ENCODE assay signal across 8 mouse cellular contexts in the genomic region with DNA sequence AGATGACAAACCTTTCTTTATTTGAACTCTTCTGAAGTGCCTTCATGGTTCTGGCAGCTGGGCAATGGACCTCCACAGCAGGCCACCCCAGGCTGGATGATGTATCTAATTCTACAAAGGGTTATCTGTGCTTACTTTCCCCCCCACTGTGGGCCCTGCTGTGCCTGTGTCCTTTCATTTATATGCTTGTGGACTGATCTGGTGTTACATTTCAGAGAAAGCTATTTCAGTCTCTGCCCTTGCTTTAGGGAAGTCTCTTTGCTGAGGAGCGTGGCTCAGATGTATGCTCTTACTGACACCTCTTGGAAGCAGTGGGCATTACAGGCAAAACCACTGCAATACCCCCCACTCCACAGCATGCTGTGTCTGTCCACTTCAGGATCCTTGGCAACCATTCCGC. TPM values are rescaled to one million over a fixed set of nuclear protein-coding genes. Genes with fewer than 3 reads are reported as not detected.
DNase-seq lines count a peak whose midpoint lies in the region; ATAC-seq and TF ChIP-seq lines count a peak whose summit lies in the region.

No protein-coding gene starts in this region.

- H3K9me3 ChIP-seq in midbrain, embryonic 10.5 days (replicated peaks) = 0 out of 2 replicates have a peak, but pooled peaks cover 3% of the 10 kb centered on the region
- no peaks in the 10 kb centered on the region for H3K9me3 ChIP-seq in midbrain, embryonic 13.5 days
- peaks cover 3% of the 10 kb centered on the region; the same call in 1 of the 2 replicates for H3K9me3 ChIP-seq in intestine, embryonic 16.5 days (ENCODE audit: control insufficient read depth, low read length)
- no peaks in the 10 kb centered on the region for H3K9me3 ChIP-seq in lung, postnatal 0 days (ENCODE audit: low read length)

- H3K27ac ChIP-seq in midbrain, embryonic 10.5 days (replicated peaks) = no peak overlapping the region
- no peak overlapping the region for H3K27ac ChIP-seq in midbrain, embryonic 13.5 days
- H3K27ac ChIP-seq in intestine, embryonic 16.5 days (ENCODE audit: low read length) = no peak overlapping the region
- no peak overlapping the region for H3K27ac ChIP-seq in lung, postnatal 0 days (ENCODE audit: low read length)

- no peaks in the 10 kb centered on the region for H3K4me1 ChIP-seq in midbrain, embryonic 10.5 days
- no peaks in the 10 kb centered on the region for H3K4me1 ChIP-seq in midbrain, embryonic 13.5 days (replicated peaks)
- H3K4me1 ChIP-seq in intestine, embryonic 16.5 days (ENCODE audit: control insufficient read depth, insufficient read depth, low read length) = no peaks in the 10 kb centered on the region
- H3K4me1 ChIP-seq in lung, postnatal 0 days (ENCODE audit: insufficient read depth, low read depth, low read length) = no peaks in the 10 kb centered on the region

- peak; percentile 61 for TF ChIP-seq CTCF in lung, postnatal 0 days (IDR thresholded peaks at IDR 0.05)

- ATAC-seq in midbrain, embryonic 13.5 days = no peak
- ATAC-seq in activated CD4-positive, CD25-positive, alpha-beta regulatory T cell, adult 4 months = peak; percentile 82
- peak; percentile 77 for ATAC-seq in intestine, embryonic 16.5 days
- ATAC-seq in lung, postnatal 0 days = no peak

- no peak overlapping the region for H3K4me2 ChIP-seq in midbrain, embryonic 13.5 days (replicated peaks)
- no peak overlapping the region for H3K4me2 ChIP-seq in intestine, embryonic 16.5 days (ENCODE audit: low read depth, low read length)
- H3K4me2 ChIP-seq in lung, postnatal 0 days (replicated peaks; ENCODE audit: low read depth, low read length) = no peak overlapping the region

- TF ChIP-seq EP300 in lung, postnatal 0 days (IDR thresholded peaks at IDR 0.05) = no peak

- no peak overlapping the region for H3K9ac ChIP-seq in midbrain, embryonic 13.5 days (replicated peaks)
- no peak overlapping the region for H3K9ac ChIP-seq in intestine, embryonic 16.5 days (ENCODE audit: low read depth, low read length)
- no peak overlapping the region for H3K9ac ChIP-seq in lung, postnatal 0 days (replicated peaks; ENCODE audit: low read depth)

- WGBS in midbrain, embryonic 10.5 days = 45% methylated on average over 2 of the region's 2 CpGs
- WGBS in midbrain, embryonic 13.5 days = 25% methylated on average over 2 of the region's 2 CpGs
- WGBS in intestine, embryonic 16.5 days = 38% methylated on average over 2 of the region's 2 CpGs
- WGBS in lung, postnatal 0 days = 32% methylated on average over 2 of the region's 2 CpGs

- H3K36me3 ChIP-seq in midbrain, embryonic 10.5 days = no peaks in the 10 kb centered on the region
- H3K36me3 ChIP-seq in midbrain, embryonic 13.5 days = no peaks in the 10 kb centered on the region
- no peaks in the 10 kb centered on the region for H3K36me3 ChIP-seq in intestine, embryonic 16.5 days (ENCODE audit: control insufficient read depth, insufficient read depth, low read length)
- no peaks in the 10 kb centered on the region for H3K36me3 ChIP-seq in lung, postnatal 0 days (ENCODE audit: insufficient read depth, low read length)

- DNase-seq in midbrain, embryonic 10.5 days (ENCODE audit: low spot score) = peak; percentile 24
- peak; percentile 27 for DNase-seq in gastrocnemius, postnatal 10 days
- DNase-seq in lung, postnatal 0 days (ENCODE audit: low spot score) = peak; percentile 34
- peak; percentile 14 to 59 for DNase-seq in spleen, postnatal 10 days (ENCODE audit: low spot score in 2 of 2)
- no peak for DNase-seq in testis, postnatal 10 days (ENCODE audit: low spot score)

- H3K4me3 ChIP-seq in midbrain, embryonic 10.5 days = no peak overlapping the region
- H3K4me3 ChIP-seq in midbrain, embryonic 13.5 days (replicated peaks) = no peak overlapping the region
- no peak overlapping the region for H3K4me3 ChIP-seq in intestine, embryonic 16.5 days (ENCODE audit: low read length)
- H3K4me3 ChIP-seq in lung, postnatal 0 days (ENCODE audit: low read depth, low read length) = no peak overlapping the region

- no peaks in the 10 kb centered on the region for H3K27me3 ChIP-seq in midbrain, embryonic 10.5 days (ENCODE audit: low read depth, poor library complexity, severe bottlenecking)
- no peaks in the 10 kb centered on the region for H3K27me3 ChIP-seq in midbrain, embryonic 13.5 days
- H3K27me3 ChIP-seq in intestine, embryonic 16.5 days (replicated peaks; ENCODE audit: control insufficient read depth, insufficient read depth, low read length) = no peaks in the 10 kb centered on the region
- H3K27me3 ChIP-seq in lung, postnatal 0 days (replicated peaks; ENCODE audit: insufficient read depth, low read length) = no peaks in the 10 kb centered on the region

RNA-seq across cellular contexts. Expression of gene Elavl1, which starts 44.9 kb away (rescaled TPM):
- 339 and 364 TPM in 2 replicates for polyA plus RNA-seq in midbrain, embryonic 10.5 days (2016; fragmentation: Nextera tagmentation; extraction: Ambion mirVana)
- 152 and 163 TPM in 2 replicates for polyA plus RNA-seq in midbrain, embryonic 13.5 days (2015; fragmentation: Nextera tagmentation; extraction: Ambion mirVana)
- polyA plus RNA-seq in activated CD4-positive, CD25-positive, alpha-beta regulatory T cell, adult 4 months (2017; shearing (Covaris generic)) = 10 to 100 TPM; 37.2 to 38.4 TPM
- total RNA-seq in gastrocnemius, postnatal 10 days (2021) = 10 to 100 TPM; 50.1 to 55.0 TPM
- polyA plus RNA-seq in intestine, embryonic 16.5 days (2015; fragmentation: Nextera tagmentation; extraction: Ambion mirVana) = 162 and 177 TPM in 2 replicates
- 90.9 and 110 TPM in 2 replicates for polyA plus RNA-seq in lung, postnatal 0 days (2015; fragmentation: Nextera tagmentation; extraction: Ambion mirVana)

RNA-seq across cellular contexts. Expression of gene Ccl25, which starts 45.1 kb away (rescaled TPM):
- polyA plus RNA-seq in midbrain, embryonic 10.5 days (2016; fragmentation: Nextera tagmentation; extraction: Ambion mirVana) = 23.2 and 24.5 TPM in 2 replicates
- polyA plus RNA-seq in midbrain, embryonic 13.5 days (2015; fragmentation: Nextera tagmentation; extraction: Ambion mirVana) = 20.0 and 23.2 TPM in 2 replicates
- 10 to 100 TPM in 1 of 2 experiments, 1 to 10 TPM in 1; 7.8 to 10.8 TPM for polyA plus RNA-seq in activated CD4-positive, CD25-positive, alpha-beta regulatory T cell, adult 4 months (2017; shearing (Covaris generic))
- 1 to 10 TPM; 8.0 to 8.3 TPM for total RNA-seq in gastrocnemius, postnatal 10 days (2021)
- polyA plus RNA-seq in intestine, embryonic 16.5 days (2015; fragmentation: Nextera tagmentation; extraction: Ambion mirVana) = 142 and 168 TPM in 2 replicates
- polyA plus RNA-seq in lung, postnatal 0 days (2015; fragmentation: Nextera tagmentation; extraction: Ambion mirVana) = 4.3 and 4.9 TPM in 2 replicates

Comparison
In these comparisons a context has a peak if more than half of its experiments do, and no peak if none do; other contexts are left out.
1. ATAC-seq: peak in activated CD4-positive, CD25-positive, alpha-beta regulatory T cell, adult 4 months (single experiment) and intestine, embryonic 16.5 days (single experiment); none in midbrain, embryonic 13.5 days (single experiment) and lung, postnatal 0 days (single experiment).